Mouse (Mus musculus): ENCODE data around the gene Sstr5.

DNA sequence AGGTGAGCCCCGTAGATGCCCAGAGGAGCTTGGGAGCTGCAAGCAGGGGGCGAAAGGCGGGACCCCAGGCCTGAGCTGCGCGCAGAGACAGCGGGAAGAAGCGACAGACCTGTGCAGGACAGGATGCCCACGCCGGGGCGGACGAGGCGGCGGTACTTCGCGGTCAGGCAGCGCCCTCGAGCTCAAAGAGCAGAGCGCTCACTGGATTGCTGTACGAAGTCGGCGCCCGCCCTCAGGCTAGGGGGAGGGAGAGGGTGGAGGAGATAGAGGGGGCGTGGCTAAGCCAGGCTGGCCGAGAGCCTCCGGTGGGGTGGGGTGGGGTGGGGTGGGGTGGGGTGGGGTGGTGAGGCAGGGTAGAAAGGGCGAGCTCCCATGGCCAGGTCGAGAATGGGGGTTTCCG lies at the start of gene Sstr5:
- TF ChIP-seq POLR2A (IDR thresholded peaks at IDR 0.05; ENCODE audit: control insufficient read depth in 1 of 2, insufficient read depth in 1 of 2, low read depth in 1 of 2, low read length in 2 of 2, poor library complexity in 1 of 2) (no peak), POLR2AphosphoS2 (IDR thresholded peaks at IDR 0.05; ENCODE audit: low read length) (no peak), MXI1 (IDR thresholded peaks at IDR 0.05; ENCODE audit: low read depth, low read length) (no peak), KAT2A (conservative IDR thresholded peaks at IDR 0.05; ENCODE audit: low read depth, low read length) (no peak), RAD21 (IDR thresholded peaks at IDR 0.05; ENCODE audit: low read depth, low read length) (no peak), ZKSCAN1 (IDR thresholded peaks at IDR 0.05; ENCODE audit: low read depth, low read length) (no peak), CTCF (IDR thresholded peaks at IDR 0.05 in 2 of 3, conservative IDR thresholded peaks at IDR 0.05 in 1 of 3; ENCODE audit: control insufficient read depth in 1 of 3, insufficient read depth in 1 of 3, low read depth in 2 of 3, low read length in 3 of 3, poor library complexity in 1 of 3, severe bottlenecking in 1 of 3) (no peak), USF2 (IDR thresholded peaks at IDR 0.05; ENCODE audit: borderline replicate concordance in 1 of 2, insufficient read depth in 1 of 2, low read depth in 1 of 2, low read length in 2 of 2) (no peak), JUND (IDR thresholded peaks at IDR 0.05; ENCODE audit: low read depth, low read length) (no peak)
